Mouse (Mus musculus): ENCODE data around the gene Epp13.
"Not testable (repeated sequence)": the region's sequence is repeated elsewhere in the genome, so short reads cannot be mapped to it uniquely, and the experiment has no call there.

DNA sequence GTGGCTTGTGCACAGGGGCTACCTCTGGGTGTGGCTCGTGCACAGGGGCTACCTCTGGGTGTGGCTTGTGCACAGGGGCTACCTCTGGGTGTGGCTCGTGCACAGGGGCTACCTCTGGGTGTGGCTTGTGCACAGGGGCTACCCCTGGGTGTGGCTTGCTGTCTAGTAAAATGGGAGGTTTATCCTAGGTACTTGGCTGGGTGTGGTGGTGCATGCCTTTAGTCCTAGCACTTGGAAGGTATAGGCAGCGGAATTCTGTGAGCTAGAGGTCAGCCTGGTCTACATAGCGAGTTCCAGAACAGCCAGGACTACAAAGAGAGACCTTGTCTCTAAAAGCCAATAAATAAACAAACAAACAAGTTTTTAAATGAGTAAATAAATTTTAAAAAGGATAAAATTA, 37.8 kb upstream of the Epp13 start:
- not testable (repeated sequence) for TF ChIP-seq POLR2A (IDR thresholded peaks at IDR 0.05; ENCODE audit: borderline replicate concordance, low read depth, low read length); CTCF (IDR thresholded peaks at IDR 0.05; ENCODE audit: low read depth, low read length)
